Mouse (Mus musculus) CH12.LX (cell line): ENCODE measurements around the gene Ccdc93. TPM values are rescaled to one million over a fixed set of nuclear protein-coding genes. Genes with fewer than 3 reads are reported as not detected.

Experiments
- DNase-seq: peaks from one replicate; pipeline ENCODE4 v3.0.0-alpha.2; 2013; ENCODE audit errors: extremely low read depth
- H3K27ac ChIP-seq: 2 replicates; pipeline ENCODE4 v1.5.1; 2012; ENCODE audit warnings: low read depth, mild to moderate bottlenecking, control low read depth, moderate library complexity; ENCODE audit not compliant: insufficient read depth
- H3K27me3 ChIP-seq: replicated peaks from 2 replicates; pipeline ENCODE3; 2012; ENCODE audit warnings: inconsistent platforms
- H3K36me3 ChIP-seq, 2 experiments: replicated peaks in 1 of 2; 2 replicates each; pipeline versions ENCODE3 to v1.6.1; 2012; ENCODE audit warnings: inconsistent platforms in 1 of 2, low read length in 1 of 2, mild to moderate bottlenecking in 1 of 2, mixed read lengths in 1 of 2, moderate library complexity in 1 of 2; ENCODE audit not compliant: control insufficient read depth in 1 of 2, insufficient read depth in 1 of 2
- H3K4me1 ChIP-seq, 2 experiments: 2 replicates each; pipeline ENCODE4 v1.6.1; 2012; ENCODE audit warnings: inconsistent platforms in 1 of 2, moderate library complexity in 1 of 2; ENCODE audit not compliant: insufficient read depth in 2 of 2, control insufficient read depth in 1 of 2
- H3K4me2 ChIP-seq: 2 replicates; pipeline ENCODE4 v1.6.1; 2012; ENCODE audit warnings: low read depth, mild to moderate bottlenecking, control low read depth; ENCODE audit not compliant: poor library complexity, insufficient read depth, severe bottlenecking
- H3K4me3 ChIP-seq, 3 experiments: fragments of 150-350 bp in 1 of 3; sonication (generic) in 1 of 3; replicated peaks in 1 of 3; 2 replicates each; pipeline versions ENCODE3 to v1.5.1; 2011 to 2012; ENCODE audit warnings: low read depth in 2 of 3, low read length in 2 of 3, mild to moderate bottlenecking in 2 of 3, moderate library complexity in 2 of 3, control low read depth in 1 of 3, improper control_type of control experiment in 1 of 3, inconsistent platforms in 1 of 3, mixed read lengths in 1 of 3; ENCODE audit not compliant: poor library complexity in 1 of 3
- H3K79me2 ChIP-seq: replicated peaks from 2 replicates; pipeline ENCODE4 v1.6.1; 2012; ENCODE audit warnings: mild to moderate bottlenecking, moderate library complexity; ENCODE audit not compliant: control insufficient read depth, poor library complexity, insufficient read depth, severe bottlenecking; ENCODE audit errors: extremely low read depth
- H3K9ac ChIP-seq: 2 replicates; pipeline ENCODE4 v1.6.1; 2012; ENCODE audit warnings: low read depth, mild to moderate bottlenecking, control low read depth, moderate library complexity; ENCODE audit not compliant: insufficient read depth
- H3K9me3 ChIP-seq: replicated peaks from 2 replicates; pipeline ENCODE3; 2012; ENCODE audit warnings: low read length, inconsistent platforms, mixed read lengths
- CTCF ChIP-seq, 2 experiments: IDR thresholded peaks in 1 of 2; conservative IDR thresholded peaks in 1 of 2; 2 replicates each; pipeline ENCODE4 v1.5.1; 2011 to 2012; ENCODE audit warnings: low read depth in 2 of 2, low read length in 2 of 2, improper control_type of control experiment in 1 of 2, inconsistent platforms in 1 of 2, mild to moderate bottlenecking in 1 of 2, moderate library complexity in 1 of 2
- E2F4 ChIP-seq: IDR thresholded peaks from 2 replicates; pipeline ENCODE4 v1.6.1; 2011; ENCODE audit warnings: low read depth, low read length, improper control_type of control experiment; ENCODE audit not compliant: insufficient replicate concordance
- ELF1 ChIP-seq: IDR thresholded peaks from 2 replicates; pipeline ENCODE4 v1.6.1; 2014; ENCODE audit warnings: low read depth, mild to moderate bottlenecking, inconsistent platforms, low read length, improper control_type of control experiment
- IRF4 ChIP-seq: IDR thresholded peaks from 2 replicates; pipeline ENCODE4 v1.6.1; 2014; ENCODE audit warnings: low read depth, mild to moderate bottlenecking, inconsistent platforms, low read length, improper control_type of control experiment
- KAT2A ChIP-seq: IDR thresholded peaks from 2 replicates; pipeline ENCODE4 v1.6.1; 2012; ENCODE audit warnings: low read length, improper control_type of control experiment, inconsistent platforms; ENCODE audit not compliant: insufficient replicate concordance
- MAFK ChIP-seq: IDR thresholded peaks from 2 replicates; pipeline ENCODE4 v1.6.1; 2011; ENCODE audit warnings: low read length, improper control_type of control experiment; ENCODE audit not compliant: insufficient replicate concordance
- MAX ChIP-seq: IDR thresholded peaks from 2 replicates; pipeline ENCODE4 v1.6.1; 2011; ENCODE audit warnings: low read length, improper control_type of control experiment
- MAZ ChIP-seq: IDR thresholded peaks from 2 replicates; pipeline ENCODE4 v1.6.1; 2012; ENCODE audit warnings: low read depth, mild to moderate bottlenecking, inconsistent platforms, low read length, improper control_type of control experiment, moderate library complexity
- MEF2A ChIP-seq: IDR thresholded peaks from 2 replicates; pipeline ENCODE4 v1.6.1; 2014; ENCODE audit warnings: low read depth, mild to moderate bottlenecking, inconsistent platforms, low read length, improper control_type of control experiment, borderline replicate concordance
- MYC ChIP-seq: IDR thresholded peaks from 2 replicates; pipeline ENCODE4 v1.6.1; 2011; ENCODE audit warnings: low read depth, mild to moderate bottlenecking, improper control_type of control experiment, low read length
- NRF1 ChIP-seq: IDR thresholded peaks from 2 replicates; pipeline ENCODE4 v1.6.1; 2014; ENCODE audit warnings: low read depth, mild to moderate bottlenecking, inconsistent platforms, low read length, improper control_type of control experiment, moderate library complexity
- SIN3A ChIP-seq: IDR thresholded peaks from 2 replicates; pipeline ENCODE4 v1.6.1; 2012; ENCODE audit warnings: low read length, improper control_type of control experiment, inconsistent platforms
- TBP ChIP-seq: conservative IDR thresholded peaks from 2 replicates; pipeline ENCODE4 v1.6.1; 2011; ENCODE audit warnings: low read depth, low read length, improper control_type of control experiment
- TCF12 ChIP-seq: IDR thresholded peaks from 2 replicates; pipeline ENCODE4 v1.6.1; 2014; ENCODE audit warnings: low read depth, mild to moderate bottlenecking, inconsistent platforms, low read length, improper control_type of control experiment
- ZKSCAN1 ChIP-seq: IDR thresholded peaks from 2 replicates; pipeline ENCODE4 v1.6.1; 2012; ENCODE audit warnings: low read depth, inconsistent platforms, low read length, improper control_type of control experiment, borderline replicate concordance
- ZNF384 ChIP-seq: IDR thresholded peaks from 2 replicates; pipeline ENCODE4 v1.6.1; 2012; ENCODE audit warnings: low read depth, low read length, improper control_type of control experiment, inconsistent platforms
- dilution Hi-C: fragments of 300-500 bp; cut with MboI; formaldehyde crosslinking; loops from 2 replicates; pipeline ENCODE4 v1.14.3; 2020; ENCODE audit warnings: low sequenced_read_pairs; ENCODE audit not compliant: extremely low pct_unique_long_range_greater_than_20kb, extremely low pct_ligation_motif_present
- in situ Hi-C: fragments of 300-500 bp; cut with MboI; formaldehyde crosslinking; loops from 3 replicates; pipeline ENCODE4 v1.14.3; 2019; ENCODE audit warnings: low sequenced_read_pairs, low pct_ligation_motif_present, low pct_unique_long_range_greater_than_20kb, mixed read lengths
- polyA plus RNA-seq: library from polyadenylated mRNA; unstranded; fragments of >175 nt; gene quantifications from 2 replicates; pipeline ENCODE4 v1.2.1, GENCODE M21; 2012; ENCODE audit warnings: low read depth; ENCODE audit not compliant: insufficient read length
- total RNA-seq, 2 experiments: library from RNA; depleted of rRNA; stranded (reverse); fragments of 300-350 nt in 1 of 2; fragments of >200 nt in 1 of 2; gene quantifications; 2 replicates each; pipeline ENCODE4 v1.2.3; 2012 to 2014

Gene Ccdc93
- total and polyA plus RNA-seq, 3 experiments = 21.0 to 34.0 (median 23.7) TPM

DNA sequence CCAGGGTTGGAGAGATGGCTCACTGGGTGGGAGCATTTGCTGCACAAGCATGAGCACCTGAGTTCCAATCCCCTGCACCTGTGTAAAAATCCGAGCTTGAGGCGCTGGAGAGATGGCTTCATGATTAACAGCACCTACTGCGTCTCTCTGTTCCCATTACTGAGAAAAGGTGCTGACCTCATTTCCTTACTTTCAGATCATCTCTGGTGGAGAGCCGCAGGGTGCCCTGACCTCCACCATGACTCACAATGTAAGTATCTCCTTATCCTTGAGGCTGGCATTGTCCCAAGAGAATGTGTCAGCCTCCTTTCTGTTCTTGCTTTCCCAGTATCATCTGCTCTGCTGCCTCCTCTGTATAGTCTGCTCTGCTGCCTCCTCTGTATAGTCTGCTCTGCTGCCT is 52.2 kb downstream of the Ccdc93 start:
- DNase-seq = no peak
- Histone ChIP-seq H3K36me3 (peaks cover 73 to 83% of the 10 kb centered on the region in 2 experiments), H3K9ac (no peak overlapping the region), H3K79me2 (no peaks in the 10 kb centered on the region), H3K4me2 (no peak overlapping the region), H3K27ac (no peak overlapping the region), H3K4me3 (no peak overlapping the region), H3K4me1 (no peaks in the 10 kb centered on the region), H3K27me3 (no peaks in the 10 kb centered on the region), H3K9me3 (no peaks in the 10 kb centered on the region)
- dilution Hi-C loops = no loop called here
- in situ Hi-C loops = no loop called here
- TF ChIP-seq IRF4 (no peak), CTCF (conservative IDR thresholded peaks at IDR 0.05 in 1 of 2, IDR thresholded peaks at IDR 0.05 in 1 of 2; ENCODE audit: low read depth in 2 of 2, low read length in 2 of 2) (no peak), ZKSCAN1 (no peak), E2F4 (no peak), MAFK (no peak), MEF2A (no peak), MAX (no peak), TCF12 (no peak), MAZ (no peak), TBP (no peak), KAT2A (no peak), ELF1 (no peak)

- no peak for TF ChIP-seq ZNF384
- no peak for TF ChIP-seq MYC
- TF ChIP-seq NRF1 = no peak
- no peak for TF ChIP-seq SIN3A
- TF ChIP-seq E2F4 = no peak
- TF ChIP-seq MAZ = no peak
- no peaks in the 10 kb centered on the region for H3K9me3 ChIP-seq
- no peak overlapping the region for H3K4me2 ChIP-seq
- no peaks in the 10 kb centered on the region for H3K79me2 ChIP-seq
- H3K4me1 ChIP-seq = no peaks in the 10 kb centered on the region
- DNase-seq = no peak
- in situ Hi-C loops = no loop called here
- dilution Hi-C loops = no loop called here
- H3K36me3 ChIP-seq = peaks cover 57 to 81% of the 10 kb centered on the region in 2 experiments
- H3K9ac ChIP-seq = no peak overlapping the region
- H3K27me3 ChIP-seq = no peaks in the 10 kb centered on the region
- no peak overlapping the region for H3K4me3 ChIP-seq
- no peak overlapping the region for H3K27ac ChIP-seq
These were observed 56.0 kb downstream of the Ccdc93 start for GRCm38 (mm10) chr1:121486803-121487202.
